Mouse (Mus musculus): ENCODE measurements at regions not wholly inside any gene's neighbourhood (a gene's known extent, or its start where the extent isn't known, plus 50 kb on each side); places are given as distances from the start of the nearest gene placed in this dataset.
A peak's percentile ranks its signal among the peaks of the same experiment; 100 is the strongest.

- Histone ChIP-seq H3K27me3 (ENCODE audit: low read depth, poor library complexity, severe bottlenecking) (peaks cover 18% of the 10 kb centered on the region; the same call in 1 of the 2 replicates), H3K4me1 (peaks cover 53% of the 10 kb centered on the region), H3K4me3 (peak overlapping the region; percentile 26; the same call in 1 of the 2 replicates), H3K27ac (peak overlapping the region; percentile 88), H3K9me3 (replicated peaks) (no peaks in the 10 kb centered on the region), H3K36me3 (no peaks in the 10 kb centered on the region)
- WGBS = 27% methylated on average over 31 of the region's 31 CpGs
- DNase-seq (ENCODE audit: low spot score) = peak; percentile 61
Measured at GRCm38 (mm10) chr7:136209299-136210171, 493.4 kb upstream of the Mki67 start.

DNA sequence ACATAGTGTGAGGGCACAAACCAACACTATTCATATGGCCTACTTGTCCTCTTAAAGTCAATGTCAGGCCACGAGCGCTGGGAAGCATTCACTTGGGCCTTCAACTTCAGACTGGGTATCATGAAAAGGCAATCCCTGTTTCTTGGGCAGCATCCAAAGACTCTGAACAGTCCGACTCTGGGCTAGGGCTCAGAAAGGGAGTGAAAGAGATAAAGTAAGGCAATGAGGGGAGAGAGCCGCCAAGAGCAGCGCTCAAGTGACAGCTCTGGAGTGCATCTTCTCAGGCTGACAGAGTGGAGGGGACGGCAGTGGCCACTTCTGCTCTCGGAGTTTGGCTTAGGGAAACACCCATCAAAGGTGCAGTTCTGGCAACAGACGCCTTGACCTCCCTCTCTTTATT, 496.3 kb upstream of the Mki67 start:
- Histone ChIP-seq H3K4me3 (no peak overlapping the region), H3K9me3 (replicated peaks) (no peaks in the 10 kb centered on the region), H3K27ac (peak overlapping the region; percentile 87), H3K36me3 (no peaks in the 10 kb centered on the region), H3K4me1 (peaks cover 81% of the 10 kb centered on the region), H3K27me3 (ENCODE audit: low read depth, poor library complexity, severe bottlenecking) (peaks cover 21% of the 10 kb centered on the region)
- no peak for DNase-seq (ENCODE audit: low spot score)
- WGBS = 37% methylated on average over 8 of the region's 8 CpGs

DNA sequence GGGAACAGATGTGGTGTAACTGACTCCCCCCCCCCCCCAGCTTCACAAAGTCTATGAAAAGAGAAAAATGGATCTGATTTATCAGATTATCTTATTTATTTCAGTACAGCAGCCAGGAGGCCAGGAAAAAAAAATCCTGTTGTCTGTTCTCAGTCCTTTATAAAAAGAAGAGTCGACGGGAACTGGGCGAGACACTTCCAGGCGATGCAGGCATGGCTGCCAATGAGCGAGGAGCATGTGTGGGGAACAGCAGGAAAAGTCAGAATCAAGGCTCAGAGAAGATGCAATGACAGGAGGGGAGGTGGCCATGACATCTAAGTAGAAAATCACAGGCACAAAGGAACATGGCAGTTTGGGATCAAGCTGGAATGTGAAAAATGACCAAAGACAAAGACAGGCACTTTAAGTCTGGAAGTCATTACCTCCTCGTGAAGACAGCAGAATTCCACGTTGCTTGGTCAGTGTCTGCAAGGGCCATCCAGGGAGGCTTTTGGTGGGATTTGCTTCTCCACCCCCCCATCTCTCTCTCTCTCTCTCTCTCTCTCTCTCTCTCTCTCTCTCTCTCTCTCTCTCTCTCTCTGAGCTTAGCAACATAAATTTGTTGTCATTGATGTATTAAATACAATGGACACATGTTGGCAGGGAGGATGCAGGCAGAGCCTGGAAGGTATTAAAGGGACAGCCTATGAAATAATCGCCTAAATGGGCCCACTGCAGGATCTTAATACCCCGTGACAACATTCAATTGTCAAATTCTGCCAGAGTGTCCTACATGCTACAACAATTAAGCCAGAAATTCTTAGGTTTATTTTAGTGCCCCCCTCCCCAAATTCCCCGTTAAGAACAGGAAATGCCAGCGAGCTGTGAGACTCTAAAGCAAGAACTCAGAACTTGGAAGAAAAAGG, 497.1 kb upstream of the Mki67 start:
- DNase-seq (ENCODE audit: low spot score) = no peak
- peaks cover 89% of the 10 kb centered on the region for H3K4me1 ChIP-seq
- no peaks in the 10 kb centered on the region for H3K9me3 ChIP-seq (replicated peaks)
- no peak overlapping the region for H3K4me3 ChIP-seq
- H3K36me3 ChIP-seq = no peaks in the 10 kb centered on the region
- WGBS = 24% methylated on average over 11 of the region's 11 CpGs
- peaks cover 27% of the 10 kb centered on the region for H3K27me3 ChIP-seq (ENCODE audit: low read depth, poor library complexity, severe bottlenecking)
- peak overlapping the region; percentile 87 for H3K27ac ChIP-seq

DNA sequence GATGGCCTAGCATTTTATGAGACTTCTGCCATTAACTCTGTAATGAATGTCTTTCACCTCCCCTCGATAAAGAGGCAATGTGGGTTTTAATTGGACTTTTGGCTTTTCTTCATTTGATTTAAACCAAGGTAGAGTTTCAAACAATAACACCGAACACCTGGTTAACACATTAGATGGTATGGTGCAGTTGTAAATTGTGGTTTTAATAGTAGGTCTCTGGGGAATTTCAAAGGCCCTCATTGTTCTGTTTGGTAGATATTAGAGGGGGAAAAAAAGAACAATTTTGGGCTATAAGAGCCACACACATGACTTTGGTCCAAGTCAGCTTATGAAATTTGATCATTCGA, 497.8 kb upstream of the Mki67 start:
- H3K27ac ChIP-seq = peak overlapping the region; percentile 87

GRCm38 (mm10) chr7:136214415-136214814, 498.3 kb upstream of the Mki67 start:
- H3K4me3 ChIP-seq = 0 out of 2 replicates have a peak overlapping the region, but pooled peaks have one; percentile 18
- no peaks in the 10 kb centered on the region for H3K9me3 ChIP-seq (replicated peaks)
- peak overlapping the region; percentile 87 for H3K27ac ChIP-seq
- peaks cover 93% of the 10 kb centered on the region for H3K4me1 ChIP-seq
- WGBS = 26% methylated on average over 4 of the region's 4 CpGs
- H3K27me3 ChIP-seq (ENCODE audit: low read depth, poor library complexity, severe bottlenecking) = peaks cover 27% of the 10 kb centered on the region
- H3K36me3 ChIP-seq = no peaks in the 10 kb centered on the region
- DNase-seq (ENCODE audit: low spot score) = peak; percentile 65

More for the DNA sequence above, 497.8 kb upstream of the Mki67 start:
- DNase-seq (ENCODE audit: low spot score) = no peak
- Histone ChIP-seq H3K4me1 (peaks cover 93% of the 10 kb centered on the region), H3K4me3 (0 out of 2 replicates have a peak overlapping the region, but pooled peaks have one; percentile 18), H3K36me3 (no peaks in the 10 kb centered on the region), H3K27me3 (ENCODE audit: low read depth, poor library complexity, severe bottlenecking) (peaks cover 27% of the 10 kb centered on the region), H3K9me3 (replicated peaks) (no peaks in the 10 kb centered on the region)
- 45% methylated on average over 3 of the region's 3 CpGs for WGBS

GRCm38 (mm10) chr7:136216734-136217133, 500.6 kb upstream of the Mki67 start:
- no peak overlapping the region for H3K4me3 ChIP-seq
- peaks cover 91% of the 10 kb centered on the region for H3K4me1 ChIP-seq
- H3K36me3 ChIP-seq = no peaks in the 10 kb centered on the region
- peak overlapping the region; percentile 87 for H3K27ac ChIP-seq
- peaks cover 13% of the 10 kb centered on the region for H3K27me3 ChIP-seq (ENCODE audit: low read depth, poor library complexity, severe bottlenecking)
- DNase-seq (ENCODE audit: low spot score) = no peak
- no peaks in the 10 kb centered on the region for H3K9me3 ChIP-seq (replicated peaks)

- no peaks in the 10 kb centered on the region for H3K9me3 ChIP-seq (replicated peaks)
- 0 out of 2 replicates have a peak overlapping the region, but pooled peaks have one; percentile 5 for H3K4me3 ChIP-seq
- H3K27ac ChIP-seq = peak overlapping the region; percentile 81
- 18% methylated on average over 14 of the region's 14 CpGs for WGBS
- H3K4me1 ChIP-seq = peaks cover 61% of the 10 kb centered on the region
- peak; percentile 50 for DNase-seq (ENCODE audit: low spot score)
- H3K36me3 ChIP-seq = no peaks in the 10 kb centered on the region
- H3K27me3 ChIP-seq (ENCODE audit: low read depth, poor library complexity, severe bottlenecking) = peaks cover 13% of the 10 kb centered on the region
Measured at GRCm38 (mm10) chr7:136219564-136220244, 503.5 kb upstream of the Mki67 start.

DNA sequence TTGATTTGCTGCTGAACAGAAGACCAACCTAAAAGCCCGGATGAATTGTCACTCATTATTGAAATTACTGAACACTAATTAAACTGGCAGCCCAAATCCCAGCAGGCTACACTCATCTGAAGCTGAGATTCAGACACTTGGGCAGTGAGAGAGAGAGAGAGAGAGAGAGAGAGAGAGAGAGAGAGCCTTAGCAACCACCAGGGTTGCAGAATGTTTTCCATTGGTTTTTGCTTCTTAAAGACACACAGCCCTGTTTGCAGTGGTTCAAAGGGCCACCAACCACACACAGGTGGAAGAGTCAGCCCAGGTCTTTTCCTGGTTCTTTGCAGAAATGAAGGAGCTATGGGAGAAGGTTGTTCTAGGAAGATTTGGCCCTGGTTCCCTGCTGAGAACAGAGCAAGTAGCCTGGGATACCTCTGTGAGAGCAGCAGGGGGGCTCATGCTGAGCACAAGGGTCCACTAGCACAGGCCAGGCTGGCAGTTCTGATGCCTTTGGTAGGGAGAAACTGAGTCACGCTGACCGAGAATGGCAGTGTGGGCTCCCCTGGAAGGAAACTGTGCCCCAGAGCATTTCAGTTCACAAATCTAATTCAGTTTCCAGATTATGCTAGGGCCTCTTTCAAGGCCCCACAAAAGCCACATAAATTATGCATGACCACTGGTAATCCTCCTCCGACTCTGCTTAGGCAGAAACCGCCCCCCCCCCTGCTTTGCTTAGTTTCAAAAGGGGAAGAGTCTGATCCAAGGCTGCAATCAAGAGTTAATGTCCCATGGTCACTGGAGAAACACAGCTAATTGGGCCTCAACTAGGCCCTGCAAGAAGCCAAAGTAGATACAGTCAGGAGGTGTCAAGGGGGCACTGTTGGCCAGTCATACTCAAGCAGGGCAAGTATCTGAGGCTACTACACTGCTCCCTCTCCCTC, 504.3 kb upstream of the Mki67 start:
- peaks cover 13% of the 10 kb centered on the region for H3K27me3 ChIP-seq (ENCODE audit: low read depth, poor library complexity, severe bottlenecking)
- H3K36me3 ChIP-seq = no peaks in the 10 kb centered on the region
- H3K4me1 ChIP-seq = peaks cover 56% of the 10 kb centered on the region
- peak overlapping the region; percentile 81 for H3K27ac ChIP-seq
- no peaks in the 10 kb centered on the region for H3K9me3 ChIP-seq (replicated peaks)
- WGBS = 49% methylated on average over 5 of the region's 5 CpGs
- no peak for DNase-seq (ENCODE audit: low spot score)
- H3K4me3 ChIP-seq = no peak overlapping the region

GRCm38 (mm10) chr7:136221620-136222019, 505.5 kb upstream of the Mki67 start:
- DNase-seq (ENCODE audit: low spot score) = no peak
- peaks cover 12% of the 10 kb centered on the region for H3K27me3 ChIP-seq (ENCODE audit: low read depth, poor library complexity, severe bottlenecking)
- H3K9me3 ChIP-seq (replicated peaks) = no peaks in the 10 kb centered on the region
- H3K4me1 ChIP-seq = peaks cover 55% of the 10 kb centered on the region
- H3K36me3 ChIP-seq = no peaks in the 10 kb centered on the region
- WGBS = 97% methylated on average over 7 of the region's 7 CpGs
- no peak overlapping the region for H3K4me3 ChIP-seq
- H3K27ac ChIP-seq = no peak overlapping the region

- Histone ChIP-seq H3K36me3 (no peaks in the 10 kb centered on the region), H3K9me3 (replicated peaks) (no peaks in the 10 kb centered on the region), H3K4me1 (peaks cover 34% of the 10 kb centered on the region), H3K27ac (peak overlapping the region; percentile 36), H3K4me3 (no peak overlapping the region), H3K27me3 (ENCODE audit: low read depth, poor library complexity, severe bottlenecking) (no peaks in the 10 kb centered on the region)
- WGBS = 69% methylated on average over 7 of the region's 7 CpGs
- no peak for DNase-seq (ENCODE audit: low spot score)
Measured at GRCm38 (mm10) chr7:136226031-136226430, 509.9 kb upstream of the Mki67 start.

- 69% methylated on average over 2 of the region's 2 CpGs for WGBS
- no peak overlapping the region for H3K4me3 ChIP-seq
- no peaks in the 10 kb centered on the region for H3K27me3 ChIP-seq (ENCODE audit: low read depth, poor library complexity, severe bottlenecking)
- H3K4me1 ChIP-seq = peaks cover 39% of the 10 kb centered on the region
- no peak for DNase-seq (ENCODE audit: low spot score)
- H3K9me3 ChIP-seq (replicated peaks) = no peaks in the 10 kb centered on the region
- peak overlapping the region; percentile 25; the same call in 1 of the 2 replicates for H3K27ac ChIP-seq
- H3K36me3 ChIP-seq = no peaks in the 10 kb centered on the region
Measured at GRCm38 (mm10) chr7:136228331-136228730, 512.2 kb upstream of the Mki67 start.

- Histone ChIP-seq H3K36me3 (no peaks in the 10 kb centered on the region), H3K4me3 (no peak overlapping the region), H3K4me1 (peaks cover 39% of the 10 kb centered on the region), H3K27ac (peak overlapping the region; percentile 44), H3K27me3 (ENCODE audit: low read depth, poor library complexity, severe bottlenecking) (peaks cover 11% of the 10 kb centered on the region), H3K9me3 (replicated peaks) (no peaks in the 10 kb centered on the region)
- 76% methylated on average over 11 of the region's 11 CpGs for WGBS
- no peak for DNase-seq (ENCODE audit: low spot score)
Measured at GRCm38 (mm10) chr7:136229592-136229991, 513.4 kb upstream of the Mki67 start.

Data from limb, embryonic 10.5 days (tissue).